8 mouse cellular contexts compared by ENCODE assay signal in genomic region chr2:13793969-13794363, GRCm38 (mm10). TPM values are rescaled to one million over a fixed set of nuclear protein-coding genes. Genes with fewer than 3 reads are reported as not detected.
DNase-seq lines count a peak whose midpoint lies in the region; ATAC-seq and TF ChIP-seq lines count a peak whose summit lies in the region.

St8sia6 (minus strand) TSS chr2:13794064.

- no peak for DNase-seq in heart, adult 2 months
- no peak for DNase-seq in heart, adult 9 months (ENCODE audit: low spot score in 2 of 2)
- no peak for DNase-seq in thymus, adult 2 months
- no peak for DNase-seq in thymus, postnatal 0 days (ENCODE audit: low spot score)
- DNase-seq in stomach, postnatal 0 days (ENCODE audit: low spot score), result no peak
- no peak for DNase-seq in adrenal gland, postnatal 4 days (ENCODE audit: low spot score in 2 of 2)
- DNase-seq in frontal cortex, adult 2 months (ENCODE audit: extremely low spot score in 1 of 2, low spot score in 1 of 2), result no peak

- peak within 1 kb of the TSS; percentile 99 for H3K4me2 ChIP-seq in limb, embryonic 15.5 days
- peak within 1 kb of the TSS; percentile 95 for H3K4me2 ChIP-seq in stomach, postnatal 0 days (replicated peaks; ENCODE audit: low read depth)

- intact Hi-C loops in heart, adult 2 months (cut with DNase I), result loop anchor here (5.0 kb wide), 1 partner anchor 42 kb away; no protein-coding TSS in a partner anchor

- 56% methylated on average over 8 of the region's 8 CpGs for WGBS in heart, adult 2 months
- 56% methylated on average over 8 of the region's 8 CpGs for WGBS in thymus, adult 2 months
- WGBS in limb, embryonic 15.5 days, result 50% methylated on average over 8 of the region's 8 CpGs
- WGBS in stomach, postnatal 0 days, result 59% methylated on average over 8 of the region's 8 CpGs

- no peaks in the 10 kb centered on the region for H3K79me2 ChIP-seq in heart, adult 2 months (replicated peaks; ENCODE audit: control insufficient read depth, insufficient read depth, low read length)

- TF ChIP-seq POLR2A in heart, adult 2 months (IDR thresholded peaks at IDR 0.05; ENCODE audit: insufficient read depth, low read depth, low read length), result no peak
- no peak for TF ChIP-seq POLR2A in thymus, adult 2 months (IDR thresholded peaks at IDR 0.05; ENCODE audit: control insufficient read depth, extremely low read depth, insufficient read depth, low read length, poor library complexity)

- H3K27me3 ChIP-seq in heart, adult 2 months (ENCODE audit: control insufficient read depth, insufficient read depth, low read length), result 0 out of 2 replicates have a peak, but pooled peaks cover 2% of the 10 kb centered on the region
- peaks cover 14% of the 10 kb centered on the region; the same call in 1 of the 2 replicates for H3K27me3 ChIP-seq in thymus, adult 2 months (ENCODE audit: control insufficient read depth, insufficient read depth, low read length)
- peaks cover 23% of the 10 kb centered on the region for H3K27me3 ChIP-seq in limb, embryonic 15.5 days
- no peaks in the 10 kb centered on the region; the same call in 1 of the 2 replicates for H3K27me3 ChIP-seq in stomach, postnatal 0 days (ENCODE audit: control insufficient read depth, insufficient read depth, low read length)

- TF ChIP-seq EP300 in heart, adult 2 months (IDR thresholded peaks at IDR 0.05; ENCODE audit: insufficient read depth, low read depth, low read length), result no peak
- no peak for TF ChIP-seq EP300 in stomach, postnatal 0 days (optimal IDR thresholded peaks at IDR 0.05)

- no peak for TF ChIP-seq CTCF in heart, adult 2 months (IDR thresholded peaks at IDR 0.05)
- no peak for TF ChIP-seq CTCF in thymus, adult 2 months (IDR thresholded peaks at IDR 0.05; ENCODE audit: borderline replicate concordance, control insufficient read depth, extremely low read depth, insufficient read depth, low read length, poor library complexity)
- TF ChIP-seq CTCF in stomach, postnatal 0 days (IDR thresholded peaks at IDR 0.05; ENCODE audit: low read depth), result no peak

- H3K9me3 ChIP-seq in limb, embryonic 15.5 days, result no peaks in the 10 kb centered on the region
- no peaks in the 10 kb centered on the region for H3K9me3 ChIP-seq in stomach, postnatal 0 days (ENCODE audit: control insufficient read depth, low read length)

- no peak for ATAC-seq in limb, embryonic 15.5 days (ENCODE audit: insufficient number of reproducible peaks, low FRiP score, low TSS enrichment, low read depth)
- ATAC-seq in stomach, postnatal 0 days (ENCODE audit: low FRiP score, low TSS enrichment), result no peak

- H3K9ac ChIP-seq in heart, adult 2 months (ENCODE audit: low read depth, low read length), result peak within 1 kb of the TSS; percentile 64
- peak within 1 kb of the TSS; percentile 45 for H3K9ac ChIP-seq in limb, embryonic 15.5 days
- peak within 1 kb of the TSS; percentile 48 for H3K9ac ChIP-seq in stomach, postnatal 0 days (ENCODE audit: low read length)

- H3K36me3 ChIP-seq in heart, adult 2 months (ENCODE audit: control insufficient read depth, insufficient read depth, low read length), result no peaks in the 10 kb centered on the region
- no peaks in the 10 kb centered on the region for H3K36me3 ChIP-seq in thymus, adult 2 months (ENCODE audit: control insufficient read depth, insufficient read depth, low read length)
- no peaks in the 10 kb centered on the region for H3K36me3 ChIP-seq in limb, embryonic 15.5 days
- H3K36me3 ChIP-seq in stomach, postnatal 0 days (ENCODE audit: control insufficient read depth, insufficient read depth, low read length), result no peaks in the 10 kb centered on the region

- peak within 1 kb of the TSS; percentile 55 for H3K27ac ChIP-seq in heart, adult 2 months
- no peak within 1 kb of the TSS for H3K27ac ChIP-seq in thymus, adult 2 months (ENCODE audit: control insufficient read depth, insufficient read depth, low read length)
- no peak within 1 kb of the TSS for H3K27ac ChIP-seq in limb, embryonic 15.5 days
- no peak within 1 kb of the TSS for H3K27ac ChIP-seq in stomach, postnatal 0 days (replicated peaks)

- peak within 1 kb of the TSS; percentile 60 for H3K4me3 ChIP-seq in heart, adult 2 months
- peak within 1 kb of the TSS; percentile 52 for H3K4me3 ChIP-seq in thymus, adult 2 months (ENCODE audit: control insufficient read depth, insufficient read depth, low read length)
- peak within 1 kb of the TSS; percentile 62 for H3K4me3 ChIP-seq in limb, embryonic 15.5 days
- peak within 1 kb of the TSS; percentile 55 for H3K4me3 ChIP-seq in stomach, postnatal 0 days (ENCODE audit: low read depth, low read length)

- no peaks in the 10 kb centered on the region; the same call in 1 of the 2 replicates for H3K4me1 ChIP-seq in heart, adult 2 months (ENCODE audit: control insufficient read depth, insufficient read depth, low read length)
- H3K4me1 ChIP-seq in thymus, adult 2 months (replicated peaks; ENCODE audit: control insufficient read depth, insufficient read depth, low read length), result peaks cover 15% of the 10 kb centered on the region
- peaks cover 15% of the 10 kb centered on the region for H3K4me1 ChIP-seq in limb, embryonic 15.5 days
- no peaks in the 10 kb centered on the region for H3K4me1 ChIP-seq in stomach, postnatal 0 days (replicated peaks; ENCODE audit: control insufficient read depth, insufficient read depth)

RNA-seq across cellular contexts. Expression of gene St8sia6, which starts in this region (rescaled TPM):
- total RNA-seq in heart, adult 2 months (2021), result 1 to 10 TPM; 1.2 to 1.7 TPM
- polyA plus RNA-seq in heart, adult 2 months (2012; rRNA removed), result 0.74 and 0.91 TPM in 2 replicates
- polyA plus RNA-seq in thymus, adult 2 months (2012; rRNA removed), result 1.1 TPM in 2 replicates
- 0.17 and 0.29 TPM in 2 replicates for polyA plus RNA-seq in thymus, postnatal 0 days (2015; fragmentation: Nextera tagmentation; extraction: Ambion mirVana)
- polyA plus RNA-seq in limb, embryonic 15.5 days (2015; fragmentation: Nextera tagmentation; extraction: Ambion mirVana), result 1.2 and 1.5 TPM in 2 replicates
- 1.1 TPM in 2 replicates for polyA plus RNA-seq in stomach, postnatal 0 days (2015; fragmentation: Nextera tagmentation; extraction: Ambion mirVana)
- 1 to 10 TPM in 1 of 2 experiments, under 1 TPM in 1; 0.51 to 1.2 TPM for total RNA-seq in adrenal gland, postnatal 4 days (2021)
- polyA plus RNA-seq in frontal cortex, adult 2 months (2012; rRNA removed), result 1.2 and 1.3 TPM in 2 replicates
